Mouse (Mus musculus) intestine, postnatal 0 days (tissue): ENCODE results near the gene Ddx4. TPM values are rescaled to one million over a fixed set of nuclear protein-coding genes. Genes with fewer than 3 reads are reported as not detected.

Experiments
- ATAC-seq: fragments of 200-750 bp; cut with Nextera tagmentation; 2 replicates; pipeline ENCODE4 v1.8.0; 2017; ENCODE audit warnings: mild to moderate bottlenecking, moderate TSS enrichment, moderate library complexity
- H3K27ac ChIP-seq: fragments of 300-500 bp; sonication (generic); 2 replicates; pipeline ENCODE4 v1.5.1; 2014; ENCODE audit warnings: mild to moderate bottlenecking, low read depth, low read length, moderate library complexity
- H3K27me3 ChIP-seq: fragments of 300-500 bp; sonication (generic); replicated peaks from 2 replicates; pipeline ENCODE4 v1.6.1; 2014; ENCODE audit warnings: low read length, mixed read lengths; ENCODE audit not compliant: control insufficient read depth, insufficient read depth
- H3K36me3 ChIP-seq: fragments of 300-500 bp; sonication (generic); 2 replicates; pipeline ENCODE4 v1.6.1; 2014; ENCODE audit warnings: mild to moderate bottlenecking, moderate library complexity; ENCODE audit not compliant: control insufficient read depth, insufficient read depth
- H3K4me1 ChIP-seq: fragments of 300-500 bp; sonication (generic); replicated peaks from 2 replicates; pipeline ENCODE4 v1.6.1; 2014; ENCODE audit warnings: antibody characterized with exemption, low read length, mixed read lengths; ENCODE audit not compliant: control insufficient read depth, insufficient read depth
- H3K4me2 ChIP-seq: fragments of 300-500 bp; sonication (generic); replicated peaks from 2 replicates; pipeline ENCODE4 v1.6.1; 2014; ENCODE audit warnings: low read depth, mild to moderate bottlenecking, moderate library complexity
- H3K4me3 ChIP-seq: fragments of 300-500 bp; sonication (generic); 2 replicates; pipeline ENCODE4 v1.5.1; 2014; ENCODE audit warnings: low read depth, low read length
- H3K9ac ChIP-seq: fragments of 300-500 bp; sonication (generic); 2 replicates; pipeline ENCODE4 v1.6.1; 2014; ENCODE audit warnings: mild to moderate bottlenecking, low read depth, low read length
- H3K9me3 ChIP-seq: fragments of 300-500 bp; sonication (generic); 2 replicates; pipeline ENCODE4 v1.6.1; 2016; ENCODE audit warnings: mixed run types; ENCODE audit not compliant: control insufficient read depth
- CTCF ChIP-seq: sonication (generic); IDR thresholded peaks from 2 replicates; pipeline ENCODE4 v1.5.1; 2016; ENCODE audit warnings: low read depth, mild to moderate bottlenecking, control low read depth, antibody characterized with exemption, moderate library complexity
- WGBS: fragments of 180-500 bp; shearing (Covaris S2); extraction: QIAGEN DNeasy Blood & Tissue Kit; methylation state at CpG from one replicate; pipeline ENCODE4 v1.1.7; 2014; 5-methylcytosine and 5-hydroxymethylcytosine counted together
- polyA plus RNA-seq: library from polyadenylated mRNA; unstranded; fragments of >200 nt; fragmentation: Nextera tagmentation; extraction: Ambion mirVana; gene quantifications from 2 replicates; pipeline ENCODE4 v1.2.1, GENCODE M21; 2015

Ddx4 gene
- polyA plus RNA-seq, 1 experiment from 2014 or later, result 0.25 TPM

DNA sequence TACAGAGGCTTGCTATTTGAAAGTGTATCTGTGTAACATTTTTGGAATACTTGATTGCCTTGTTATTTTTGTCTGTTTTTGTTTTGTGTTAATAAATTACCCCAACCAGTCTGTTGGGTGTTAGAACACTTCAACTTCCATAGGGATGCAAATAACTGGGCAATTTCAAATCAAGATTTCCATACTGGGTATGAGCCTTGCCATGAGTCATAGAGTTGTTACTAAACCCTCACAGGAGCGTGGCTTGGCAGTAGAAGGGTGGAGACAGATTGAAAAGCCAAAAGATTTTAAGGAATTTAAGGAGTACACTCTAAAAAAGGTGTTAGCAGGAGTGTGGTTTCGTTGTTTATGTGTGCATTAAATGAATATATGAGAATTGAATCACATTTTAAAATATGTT is 31.0 kb upstream of the Ddx4 start:
- H3K9ac ChIP-seq, result no peak overlapping the region
- H3K27me3 ChIP-seq, result no peaks in the 10 kb centered on the region
- 85% methylated on average over 2 of the region's 2 CpGs for WGBS
- no peaks in the 10 kb centered on the region for H3K9me3 ChIP-seq
- no peak for TF ChIP-seq CTCF
- no peak for ATAC-seq
- H3K27ac ChIP-seq, result no peak overlapping the region
- no peak overlapping the region for H3K4me2 ChIP-seq
- H3K36me3 ChIP-seq, result no peaks in the 10 kb centered on the region
- no peaks in the 10 kb centered on the region for H3K4me1 ChIP-seq
- H3K4me3 ChIP-seq, result no peak overlapping the region

DNA sequence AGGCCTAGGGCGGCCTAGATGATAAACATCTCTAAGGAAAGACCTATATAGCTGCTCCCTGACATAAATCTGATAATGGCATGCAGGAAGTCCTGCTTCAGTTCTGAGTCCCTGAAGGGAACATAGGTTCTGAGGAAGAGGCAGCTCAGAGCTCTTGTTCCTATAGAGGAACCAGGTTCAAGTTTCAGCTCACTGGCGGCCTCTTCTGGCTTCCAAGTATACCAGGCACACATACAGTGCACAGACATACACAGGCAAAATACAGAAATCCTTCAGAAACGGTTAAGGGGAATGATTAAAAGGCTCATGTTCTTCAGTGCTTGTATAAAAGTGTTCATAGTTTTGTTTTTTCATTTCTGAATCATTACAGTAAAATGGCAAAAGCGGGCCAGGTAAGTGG is 25.9 kb upstream of the Ddx4 start:
- WGBS, result 91% methylated on average over 4 of the region's 4 CpGs
- Histone ChIP-seq H3K9ac (no peak overlapping the region), H3K27ac (no peak overlapping the region), H3K4me3 (no peak overlapping the region), H3K36me3 (no peaks in the 10 kb centered on the region; the same call in 1 of the 2 replicates), H3K9me3 (no peaks in the 10 kb centered on the region), H3K4me1 (no peaks in the 10 kb centered on the region), H3K27me3 (no peaks in the 10 kb centered on the region), H3K4me2 (no peak overlapping the region)
- 0 out of 2 replicates have a peak, but pooled peaks have one; percentile 31 for TF ChIP-seq CTCF
- no peak for ATAC-seq

DNA sequence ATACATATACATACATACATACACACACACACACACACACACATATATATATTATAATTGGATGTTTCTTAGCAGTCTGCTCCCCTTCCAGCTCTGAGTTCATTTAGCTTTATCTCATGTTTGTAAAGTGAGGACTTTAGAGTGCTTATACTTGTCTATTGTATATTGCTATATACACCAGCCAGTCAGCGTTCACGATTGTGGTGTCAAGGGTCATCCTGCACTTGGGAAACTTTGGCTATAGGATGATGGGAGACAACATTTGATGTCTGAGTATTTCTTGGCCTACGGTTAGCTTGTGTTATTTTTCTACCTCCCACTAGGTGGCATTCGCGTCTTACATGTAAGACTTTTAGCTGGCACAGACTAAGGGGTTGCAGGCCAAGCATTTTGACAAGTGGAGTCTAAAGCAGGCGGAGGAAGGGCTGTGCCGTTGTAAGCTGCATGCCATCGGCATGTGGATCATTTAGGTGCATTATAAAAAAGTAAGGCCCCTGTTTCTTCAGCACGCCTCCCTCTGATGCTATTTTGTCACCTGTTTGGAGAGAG is 21.7 kb upstream of the Ddx4 start:
- Histone ChIP-seq H3K4me1 (no peaks in the 10 kb centered on the region), H3K9me3 (no peaks in the 10 kb centered on the region), H3K27me3 (no peaks in the 10 kb centered on the region; the same call in 1 of the 2 replicates), H3K36me3 (peaks cover 3% of the 10 kb centered on the region; the same call in 1 of the 2 replicates), H3K4me3 (no peak overlapping the region), H3K27ac (no peak overlapping the region), H3K9ac (no peak overlapping the region), H3K4me2 (no peak overlapping the region)
- peak; percentile 97 for TF ChIP-seq CTCF
- WGBS, result 15% methylated on average over 9 of the region's 9 CpGs
- ATAC-seq, result peak; percentile 45; the same call in 1 of the 2 replicates

DNA sequence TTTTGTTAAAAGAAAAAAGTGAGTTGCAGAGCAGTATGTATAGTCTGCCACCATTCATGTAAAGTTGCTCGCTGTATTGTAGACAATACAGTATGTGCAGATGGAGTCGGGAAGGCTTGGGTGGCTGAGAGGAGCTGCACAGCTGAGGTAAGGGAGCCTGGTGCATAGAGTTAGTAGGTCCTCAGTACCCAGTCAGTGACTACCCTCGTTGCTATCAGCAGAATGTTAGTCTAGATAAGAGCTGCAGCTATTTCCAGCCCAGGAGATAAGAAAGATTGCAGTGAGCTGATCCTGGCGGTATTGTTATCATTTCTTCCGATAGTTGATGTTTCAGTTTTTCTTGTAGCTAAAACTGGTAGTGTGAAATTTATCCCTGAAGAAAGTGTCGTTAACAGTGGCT is 20.5 kb upstream of the Ddx4 start:
- 40% methylated on average over 6 of the region's 6 CpGs for WGBS
- Histone ChIP-seq H3K9ac (no peak overlapping the region), H3K4me1 (no peaks in the 10 kb centered on the region), H3K27ac (no peak overlapping the region), H3K36me3 (peaks cover 3% of the 10 kb centered on the region; the same call in 1 of the 2 replicates), H3K27me3 (no peaks in the 10 kb centered on the region; the same call in 1 of the 2 replicates), H3K4me3 (no peak overlapping the region), H3K4me2 (no peak overlapping the region), H3K9me3 (no peaks in the 10 kb centered on the region)
- ATAC-seq, result no peak
- TF ChIP-seq CTCF, result no peak

DNA sequence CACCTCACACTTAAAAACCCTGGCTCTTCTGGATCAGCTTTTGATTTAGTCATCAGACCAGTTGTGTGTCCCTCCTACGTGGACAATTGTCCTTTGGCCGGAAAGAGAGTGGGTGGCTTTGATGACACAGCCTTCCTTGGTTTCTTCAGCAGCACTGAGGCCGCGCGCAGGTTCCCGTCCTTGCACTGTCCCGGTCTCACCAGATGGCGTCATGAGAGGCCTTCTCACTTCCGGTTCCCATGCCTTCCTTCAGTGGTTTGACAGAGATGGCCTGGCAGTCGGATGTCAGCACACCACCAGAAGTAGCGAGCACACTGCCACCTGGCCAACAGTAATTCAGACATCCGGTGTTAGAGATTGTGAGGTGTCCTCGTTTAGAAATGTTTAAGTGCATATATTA is 19.4 kb upstream of the Ddx4 start:
- no peak overlapping the region for H3K27ac ChIP-seq
- no peaks in the 10 kb centered on the region for H3K4me1 ChIP-seq
- H3K4me3 ChIP-seq, result no peak overlapping the region
- no peak overlapping the region for H3K4me2 ChIP-seq
- no peak overlapping the region for H3K9ac ChIP-seq
- no peaks in the 10 kb centered on the region for H3K9me3 ChIP-seq
- ATAC-seq, result no peak
- no peaks in the 10 kb centered on the region; the same call in 1 of the 2 replicates for H3K27me3 ChIP-seq
- H3K36me3 ChIP-seq, result peaks cover 3% of the 10 kb centered on the region; the same call in 1 of the 2 replicates
- WGBS, result 76% methylated on average over 13 of the region's 13 CpGs
- TF ChIP-seq CTCF, result peak; percentile 31

DNA sequence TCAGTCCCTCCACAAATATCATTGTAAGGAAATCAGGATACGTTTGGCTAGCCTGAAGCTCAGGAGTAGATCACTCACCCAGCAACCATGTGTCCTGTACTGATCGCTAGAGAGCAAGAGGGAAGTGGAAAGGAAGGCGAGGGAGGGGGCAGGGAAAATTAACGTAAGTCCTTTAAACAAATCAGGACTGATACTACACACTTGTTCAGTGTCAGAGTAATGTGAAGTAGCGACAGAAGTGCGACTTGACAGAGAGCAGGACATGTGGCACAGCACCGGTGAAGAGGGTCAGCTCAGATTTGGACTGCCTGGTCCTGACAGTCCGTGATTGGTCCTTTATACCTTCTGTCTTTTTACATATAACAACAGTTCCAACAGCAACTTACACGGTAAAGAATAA is 14.9 kb upstream of the Ddx4 start:
- Histone ChIP-seq H3K9ac (no peak overlapping the region), H3K27ac (no peak overlapping the region), H3K36me3 (0 out of 2 replicates have a peak, but pooled peaks cover 2% of the 10 kb centered on the region), H3K27me3 (no peaks in the 10 kb centered on the region; the same call in 1 of the 2 replicates), H3K4me3 (no peak overlapping the region), H3K9me3 (no peaks in the 10 kb centered on the region), H3K4me1 (no peaks in the 10 kb centered on the region), H3K4me2 (no peak overlapping the region)
- 70% methylated on average over 9 of the region's 9 CpGs for WGBS
- TF ChIP-seq CTCF, result no peak
- ATAC-seq, result no peak
